Mouse (Mus musculus): ENCODE results near the gene Slc25a25. TPM values are rescaled to one million over a fixed set of nuclear protein-coding genes. Genes with fewer than 3 reads are reported as not detected.

The Slc25a25 gene
- polyA plus RNA-seq (2017; shearing (Covaris generic)): 34.0 TPM

DNA sequence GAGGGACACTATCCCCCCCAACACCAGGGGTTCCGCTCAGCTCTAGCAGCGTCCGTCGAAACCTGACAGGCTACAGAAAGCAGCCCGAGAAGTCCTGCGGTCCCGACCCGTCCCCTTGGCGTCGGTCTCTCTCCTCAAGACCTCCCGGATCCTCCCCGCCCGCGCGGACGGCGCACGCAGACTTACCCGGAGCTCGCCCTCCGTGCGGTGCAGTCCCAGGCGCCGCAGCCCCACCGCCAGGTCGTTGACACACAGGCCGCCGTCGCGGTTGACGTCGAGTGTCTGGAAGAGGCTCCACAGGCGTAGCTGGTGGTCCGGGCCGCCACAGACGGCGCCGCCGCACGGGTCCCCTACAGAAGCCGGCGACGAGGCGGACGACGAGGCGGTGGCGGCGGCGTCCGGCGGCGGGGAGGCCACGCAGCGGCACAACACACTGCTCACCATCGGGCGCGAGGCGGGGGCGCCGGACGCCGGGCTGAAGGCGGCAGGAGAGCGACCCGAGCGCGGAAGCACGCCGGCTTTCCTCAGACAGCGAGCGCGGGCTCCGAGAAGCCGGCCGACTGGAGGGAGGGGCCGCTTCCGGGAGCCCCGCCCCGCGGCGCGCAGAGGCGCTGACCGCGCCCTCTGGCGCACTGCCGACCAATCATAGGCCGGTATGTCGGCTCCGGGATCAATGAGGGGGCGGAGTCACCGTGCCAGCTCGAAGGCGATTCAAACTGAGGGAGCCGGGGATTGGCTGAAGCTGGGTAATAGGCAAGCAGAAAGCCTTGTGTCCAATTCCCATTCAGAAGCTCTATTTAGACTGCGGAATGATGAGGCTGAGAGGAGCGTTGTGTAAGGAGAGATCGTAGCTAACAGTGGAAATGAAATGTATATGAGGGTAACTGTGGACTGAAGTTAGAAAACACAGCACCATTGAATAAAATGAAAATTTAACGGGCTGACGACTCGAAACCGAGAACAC, at the start of gene Slc25a25:
TSS of gene Slc25a25 (minus strand) at position 565 of the 964 bp plus-strand sequence.

DNA sequence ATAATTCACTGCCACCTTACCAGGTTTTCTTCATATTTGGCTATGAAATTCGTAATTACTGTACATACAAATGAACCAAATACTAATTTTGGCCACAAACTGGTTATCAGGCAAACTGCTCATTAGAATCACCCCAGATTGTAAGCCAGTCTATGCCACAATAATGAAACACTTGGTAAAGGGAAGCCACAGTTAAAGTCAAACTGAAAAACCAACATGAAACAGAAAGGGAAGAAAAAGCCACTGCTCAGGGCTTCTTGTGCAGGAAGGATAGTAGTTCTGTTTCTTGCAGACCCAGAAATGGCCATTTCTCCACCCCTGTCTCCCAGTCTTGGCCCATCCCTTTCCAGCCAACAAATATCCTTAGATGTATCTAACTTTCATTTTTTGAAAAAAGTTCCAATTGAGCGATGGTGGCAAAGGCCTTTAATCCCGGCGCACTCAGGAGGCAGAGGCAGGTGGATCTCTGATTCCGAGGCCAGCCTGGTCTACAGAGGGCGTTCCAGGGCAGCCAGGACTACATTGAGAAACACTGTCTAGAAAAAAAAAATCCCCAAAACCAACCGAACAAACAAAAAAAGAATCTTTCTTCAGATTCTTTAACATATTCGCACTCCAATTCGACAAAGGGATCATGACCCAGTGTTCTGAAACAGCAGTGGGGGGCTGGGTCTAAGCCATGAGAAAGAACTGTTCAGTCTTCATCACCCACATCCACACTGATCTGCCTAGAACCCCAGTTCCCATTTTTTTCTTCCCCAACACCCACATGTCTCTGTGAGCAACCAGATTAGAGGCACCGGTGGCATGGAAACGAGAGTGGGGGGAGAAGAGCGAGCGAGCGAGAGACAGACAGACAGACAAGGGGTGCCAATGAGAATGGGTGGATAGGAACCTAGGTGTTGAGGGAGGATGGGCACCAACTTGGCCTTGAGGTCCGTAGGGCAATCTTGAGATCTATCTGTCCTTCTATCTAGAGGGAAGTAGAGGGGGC, 1.2 kb downstream of the Slc25a25 start, which contains the start of gene Naif1:
TSS of gene Naif1 (plus strand) at position 697 of the 994 bp plus-strand sequence.

DNA sequence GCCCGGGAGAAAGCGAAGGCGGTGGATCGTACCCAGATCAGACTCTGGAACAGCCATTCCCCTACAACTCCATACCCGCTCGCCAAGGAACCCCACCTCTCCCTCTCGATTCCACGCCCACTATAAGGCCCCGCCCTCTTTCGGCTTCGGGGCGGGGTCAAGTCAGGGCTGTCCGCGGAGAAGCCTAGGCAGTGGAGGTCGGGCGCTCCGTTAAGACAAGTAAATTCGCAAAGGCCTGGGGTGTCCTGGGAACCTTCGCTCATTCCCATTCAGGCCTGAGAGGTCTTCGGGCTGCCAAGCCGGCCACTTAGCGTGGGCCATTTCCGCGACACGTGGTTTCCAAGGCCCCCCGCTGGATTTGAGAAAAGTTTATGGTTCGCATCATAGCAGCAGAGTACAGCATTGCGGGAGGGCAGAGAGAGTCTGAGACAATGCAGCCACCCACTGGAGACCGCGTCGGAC, 55.7 kb downstream of the Slc25a25 start, which contains the start of gene Ptges2:
TSS of gene Ptges2 (plus strand) at position 413 of the 462 bp plus-strand sequence.

DNA sequence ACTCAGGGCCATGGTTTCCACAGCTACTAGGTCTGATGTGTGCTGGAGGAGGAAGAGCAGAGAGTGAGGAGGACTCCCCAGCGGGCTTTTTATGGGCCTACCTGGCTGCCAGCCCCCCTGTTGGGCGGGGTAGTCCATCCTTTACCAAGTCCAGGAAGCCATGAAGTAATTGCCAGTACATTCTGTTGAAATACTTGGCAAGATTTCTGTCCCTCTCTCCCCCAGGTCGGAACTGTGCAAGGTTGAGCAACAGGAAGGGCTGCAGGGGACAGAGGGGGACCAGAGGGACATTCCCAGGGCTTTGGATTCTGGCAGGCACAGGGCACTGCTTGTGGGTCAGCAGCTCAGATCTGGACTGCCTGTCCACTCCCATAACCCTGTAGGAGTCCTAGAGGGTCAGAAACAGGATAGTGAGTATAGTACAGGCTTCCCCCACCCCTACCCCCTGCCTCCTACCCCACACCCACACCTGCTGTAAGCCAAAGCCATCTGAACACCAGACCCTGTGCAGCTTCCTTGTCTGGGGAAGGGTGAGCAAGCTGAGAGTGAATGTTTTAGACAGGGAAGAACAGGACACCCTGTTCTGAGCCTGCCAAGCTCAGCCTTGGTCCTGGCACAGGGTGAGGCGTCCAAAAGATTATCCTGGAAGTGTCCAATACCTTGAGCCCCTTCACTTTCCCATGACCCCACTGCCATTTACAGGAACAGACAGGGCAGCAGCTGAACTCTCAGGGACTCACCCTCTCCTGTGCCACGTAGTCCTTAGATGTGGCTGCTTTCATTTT, 63.3 kb downstream of the Slc25a25 start, which contains the start of gene Lcn2:
TSS of gene Lcn2 (minus strand) at position 547 of the 785 bp plus-strand sequence.

DNA sequence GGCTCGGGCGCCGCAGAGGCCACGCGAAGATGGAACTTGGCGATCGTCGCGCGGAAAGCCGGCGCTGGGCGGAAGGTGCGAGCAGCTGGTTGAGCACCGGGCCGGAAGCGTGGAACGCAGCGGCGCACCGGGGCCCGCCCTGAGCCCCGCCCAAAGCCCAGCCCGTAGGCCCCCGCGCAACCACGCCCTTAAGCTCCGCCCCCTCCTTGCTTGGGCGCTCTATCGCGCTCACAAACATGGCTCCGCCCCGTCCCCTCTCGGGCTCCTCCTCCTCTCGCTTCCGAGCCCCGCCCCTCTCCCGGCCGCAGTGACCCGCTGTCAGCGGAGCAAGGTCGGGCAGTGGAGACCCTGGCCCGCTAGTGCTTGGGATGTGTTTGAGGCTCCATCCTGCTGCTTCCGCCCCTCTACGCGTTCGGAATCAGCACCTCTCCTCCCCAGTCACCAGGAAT, 69.4 kb downstream of the Slc25a25 start, which contains the start of gene 1110008P14Rik:
TSS of gene 1110008P14Rik (minus strand) at position 164 of the 449 bp plus-strand sequence.

Other genes with a start within 250 kb of the Slc25a25 start
- gene Pomt1, start 214.9 kb downstream of the Slc25a25 start, polyA plus RNA-seq (2017; shearing (Covaris generic)): 2.6 TPM
- gene Uck1, start 191.3 kb downstream of the Slc25a25 start, polyA plus RNA-seq (2017; shearing (Covaris generic)): 74.0 TPM
- gene Golga2, start 164.1 kb downstream of the Slc25a25 start, polyA plus RNA-seq (2017; shearing (Covaris generic)): 31.5 TPM
- gene Swi5, start 163.4 kb downstream of the Slc25a25 start, polyA plus RNA-seq (2017; shearing (Covaris generic)): 150 TPM
- gene Ciz1, start 99.1 kb downstream of the Slc25a25 start, polyA plus RNA-seq (2017; shearing (Covaris generic)): 115 TPM
- not detected for gene Dnm1, start 98.1 kb downstream of the Slc25a25 start, polyA plus RNA-seq (2017; shearing (Covaris generic))
- 41.0 TPM for gene 1110008P14Rik, start 69.5 kb downstream of the Slc25a25 start, polyA plus RNA-seq (2017; shearing (Covaris generic))
- not detected for gene Lcn2, start 63.2 kb downstream of the Slc25a25 start, polyA plus RNA-seq (2017; shearing (Covaris generic))
- 10.3 TPM for gene Ptges2, start 55.5 kb downstream of the Slc25a25 start, polyA plus RNA-seq (2017; shearing (Covaris generic))
- gene Naif1, start 988 bp downstream of the Slc25a25 start, polyA plus RNA-seq (2017; shearing (Covaris generic)): 7.2 TPM
- 136 TPM for gene Fam102a, start 83.9 kb upstream of the Slc25a25 start, polyA plus RNA-seq (2017; shearing (Covaris generic))
- 76.0 TPM for gene Dpm2, start 119.4 kb upstream of the Slc25a25 start, polyA plus RNA-seq (2017; shearing (Covaris generic))
- gene Pip5kl1, start 123.4 kb upstream of the Slc25a25 start, polyA plus RNA-seq (2017; shearing (Covaris generic)): not detected
- not detected for gene 9430097D07Rik, start 124.2 kb upstream of the Slc25a25 start, polyA plus RNA-seq (2017; shearing (Covaris generic))
- gene St6galnac4, start 135.7 kb upstream of the Slc25a25 start, polyA plus RNA-seq (2017; shearing (Covaris generic)): 26.7 TPM
- 3.2 TPM for gene St6galnac6, start 148.3 kb upstream of the Slc25a25 start, polyA plus RNA-seq (2017; shearing (Covaris generic))
- gene Ak1, start 170.3 kb upstream of the Slc25a25 start, polyA plus RNA-seq (2017; shearing (Covaris generic)): 0.24 TPM
- 0.27 TPM for gene Eng, start 195.2 kb upstream of the Slc25a25 start, polyA plus RNA-seq (2017; shearing (Covaris generic))